Mouse (Mus musculus) embryonic fibroblast, embryonic 13.5 days (primary cell): Measurements from ENCODE around the gene Per1.

Experiments used
- CTCF ChIP-seq: IDR thresholded peaks from 2 replicates; pipeline ENCODE4 v1.5.1; 2011; ENCODE audit warnings: mild to moderate bottlenecking, control low read depth, low read length, moderate library complexity, borderline replicate concordance; ENCODE audit not compliant: insufficient read depth
- POLR2A ChIP-seq: IDR thresholded peaks from 2 replicates; pipeline ENCODE4 v1.6.1; 2011; ENCODE audit warnings: low read depth, mild to moderate bottlenecking, control low read depth, low read length, moderate library complexity

DNA sequence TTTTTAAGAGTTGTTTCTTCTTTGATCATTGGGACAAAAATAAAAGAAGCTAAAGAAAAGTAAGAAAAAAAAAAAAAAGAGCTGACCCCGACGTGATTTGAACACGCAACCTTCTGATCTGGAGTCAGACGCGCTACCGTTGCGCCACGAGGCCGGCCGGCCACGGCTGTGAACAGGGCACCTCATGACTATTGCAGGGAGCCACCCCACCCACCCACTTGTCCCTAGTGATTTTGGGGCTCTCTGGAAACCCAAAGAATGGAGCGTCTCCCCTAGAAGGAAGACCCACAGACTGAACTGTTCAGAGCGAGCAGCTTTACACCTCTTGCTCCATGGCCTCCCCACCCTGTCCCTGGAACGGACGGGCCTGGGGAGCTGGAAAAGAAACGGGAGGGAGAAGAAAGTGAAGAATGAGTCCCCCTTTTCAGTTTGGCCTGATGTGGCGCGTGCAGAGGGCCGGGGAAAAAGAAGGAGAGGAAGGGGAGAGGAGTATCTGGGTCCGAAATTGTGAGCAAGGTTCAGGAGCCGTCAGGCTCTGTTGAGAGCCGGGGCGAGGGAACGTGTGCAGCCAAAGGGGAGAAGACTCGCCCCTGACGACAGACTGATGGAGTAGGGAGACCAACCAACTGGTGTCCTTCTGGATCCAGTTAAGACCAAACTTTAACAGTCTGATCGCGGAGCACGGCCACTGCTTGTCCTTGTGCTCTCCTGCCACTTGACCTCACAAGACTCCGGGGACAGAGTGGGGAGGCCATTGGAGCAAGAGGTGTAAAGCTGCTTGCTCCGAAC, 31.4 kb upstream of the Per1 start:
- no peak for TF ChIP-seq CTCF
- TF ChIP-seq POLR2A, result no peak; the same call in 1 of the 2 replicates
